Mouse (Mus musculus) mouse trophoblast stem cell (cell line): ENCODE data around the gene Pim3.

Experiments used
- in situ Hi-C, 2 experiments: fragments of 300-500 bp; cut with MseI, MboI; formaldehyde crosslinking; loops; 2 replicates in 1 of 2; 3 replicates in 1 of 2; pipeline ENCODE4 v1.15.1; 2025

Pim3 gene

GRCm38 (mm10) chr15:88877021-88877400, 15.0 kb downstream of the Pim3 start:
- in situ Hi-C loops, result loop anchor here (5.0 to 10.0 kb wide), 2 partner anchors 50 to 52 kb away; no protein-coding TSS in a partner anchor

GRCm38 (mm10) chr15:88881253-88882044, 19.5 kb downstream of the Pim3 start:
- in situ Hi-C loops, result no loop called here

GRCm38 (mm10) chr15:88882851-88883250, 20.9 kb downstream of the Pim3 start:
- in situ Hi-C loops, result no loop called here

- in situ Hi-C loops, result no loop called here
Measured at GRCm38 (mm10) chr15:88883342-88883741, 21.4 kb downstream of the Pim3 start.

- in situ Hi-C loops, result no loop called here
Measured at GRCm38 (mm10) chr15:88885376-88885775, 23.4 kb downstream of the Pim3 start.

GRCm38 (mm10) chr15:88889032-88889431, 27.0 kb downstream of the Pim3 start:
- in situ Hi-C loops, result no loop called here

- in situ Hi-C loops, result no loop called here
Measured at GRCm38 (mm10) chr15:88889994-88890393, 28.0 kb downstream of the Pim3 start.

- in situ Hi-C loops, result no loop called here
Measured at GRCm38 (mm10) chr15:88890751-88891675, 29.0 kb downstream of the Pim3 start.

GRCm38 (mm10) chr15:88891676-88892040, 29.7 kb downstream of the Pim3 start:
- in situ Hi-C loops, result no loop called here

GRCm38 (mm10) chr15:88892252-88892651, 30.3 kb downstream of the Pim3 start:
- in situ Hi-C loops, result no loop called here

- in situ Hi-C loops, result no loop called here
Measured at GRCm38 (mm10) chr15:88892876-88893275, 30.9 kb downstream of the Pim3 start.

- in situ Hi-C loops, result no loop called here
Measured at GRCm38 (mm10) chr15:88895119-88895518, 33.1 kb downstream of the Pim3 start.

GRCm38 (mm10) chr15:88895891-88896290, 33.9 kb downstream of the Pim3 start:
- in situ Hi-C loops, result no loop called here

GRCm38 (mm10) chr15:88896341-88896980, 34.5 kb downstream of the Pim3 start:
- in situ Hi-C loops, result no loop called here

- in situ Hi-C loops, result no loop called here
Measured at GRCm38 (mm10) chr15:88902200-88902875, 40.4 kb downstream of the Pim3 start.

GRCm38 (mm10) chr15:88903086-88903485, 41.1 kb downstream of the Pim3 start:
- in situ Hi-C loops, result no loop called here

GRCm38 (mm10) chr15:88904056-88904811, 42.2 kb downstream of the Pim3 start:
- in situ Hi-C loops, result no loop called here

- in situ Hi-C loops, result no loop called here
Measured at GRCm38 (mm10) chr15:88906347-88906746, 44.4 kb downstream of the Pim3 start.

- in situ Hi-C loops, result no loop called here
Measured at GRCm38 (mm10) chr15:88915046-88915445, 53.1 kb downstream of the Pim3 start.
